Mouse (Mus musculus) splenic B cell, adult 2 months (primary cell): ENCODE measurements at regions not wholly inside any gene's neighbourhood (a gene's known extent, or its start where the extent isn't known, plus 50 kb on each side); places are given as distances from the start of the nearest gene placed in this dataset.

ENCODE experiments used
- DNase-seq: peaks from one replicate; pipeline ENCODE4 v3.0.0-alpha.2; 2011; ENCODE audit warnings: low read depth, low spot score
- H3K27me3 ChIP-seq: 2 replicates; pipeline ENCODE4 v1.6.1; 2012; ENCODE audit warnings: mild to moderate bottlenecking, low read length, moderate library complexity, mixed read lengths; ENCODE audit not compliant: control insufficient read depth, poor library complexity, insufficient read depth, severe bottlenecking
- H3K36me3 ChIP-seq: 2 replicates; pipeline ENCODE4 v1.6.1; 2012; ENCODE audit warnings: mild to moderate bottlenecking, low read length, moderate library complexity, mixed read lengths; ENCODE audit not compliant: control insufficient read depth, poor library complexity, insufficient read depth, severe bottlenecking

GRCm38 (mm10) chr7:115252370-115252750 lies 508.9 kb downstream of the Insc start:
- H3K36me3 ChIP-seq: no peaks in the 10 kb centered on the region
- DNase-seq: no peak

GRCm38 (mm10) chr7:115258626-115259025 lies 515.1 kb downstream of the Insc start:
- no peaks in the 10 kb centered on the region for H3K27me3 ChIP-seq
- H3K36me3 ChIP-seq: no peaks in the 10 kb centered on the region
- no peak for DNase-seq

More at GRCm38 (mm10) chr7:115252370-115252750, 508.9 kb downstream of the Insc start:
- H3K27me3 ChIP-seq: no peaks in the 10 kb centered on the region

GRCm38 (mm10) chr7:115263082-115263481 lies 519.6 kb downstream of the Insc start:
- H3K27me3 ChIP-seq: no peaks in the 10 kb centered on the region
- no peaks in the 10 kb centered on the region for H3K36me3 ChIP-seq
- no peak for DNase-seq

GRCm38 (mm10) chr7:115266141-115266540 lies 522.6 kb downstream of the Insc start:
- Histone ChIP-seq H3K27me3 (no peaks in the 10 kb centered on the region), H3K36me3 (no peaks in the 10 kb centered on the region)
- no peak for DNase-seq

- Histone ChIP-seq H3K27me3 (no peaks in the 10 kb centered on the region), H3K36me3 (no peaks in the 10 kb centered on the region)
- no peak for DNase-seq
Measured at GRCm38 (mm10) chr7:115270803-115271202, 527.3 kb downstream of the Insc start.

- no peak for DNase-seq
- Histone ChIP-seq H3K27me3 (no peaks in the 10 kb centered on the region), H3K36me3 (no peaks in the 10 kb centered on the region)
Measured at GRCm38 (mm10) chr7:115274836-115275235, 531.3 kb downstream of the Insc start.

GRCm38 (mm10) chr7:115290801-115291417 lies 547.4 kb downstream of the Insc start:
- DNase-seq: no peak
- Histone ChIP-seq H3K27me3 (no peaks in the 10 kb centered on the region), H3K36me3 (no peaks in the 10 kb centered on the region)

GRCm38 (mm10) chr7:115294655-115295230 lies 551.2 kb downstream of the Insc start:
- Histone ChIP-seq H3K27me3 (no peaks in the 10 kb centered on the region), H3K36me3 (no peaks in the 10 kb centered on the region)
- no peak for DNase-seq

GRCm38 (mm10) chr7:115300241-115300640 lies 556.7 kb downstream of the Insc start:
- no peak for DNase-seq
- H3K27me3 ChIP-seq: no peaks in the 10 kb centered on the region
- no peaks in the 10 kb centered on the region for H3K36me3 ChIP-seq

GRCm38 (mm10) chr7:115308377-115308776 lies 564.9 kb downstream of the Insc start:
- DNase-seq: no peak
- Histone ChIP-seq H3K27me3 (no peaks in the 10 kb centered on the region), H3K36me3 (no peaks in the 10 kb centered on the region)

- no peaks in the 10 kb centered on the region for H3K36me3 ChIP-seq
- no peak for DNase-seq
- H3K27me3 ChIP-seq: no peaks in the 10 kb centered on the region
Measured at GRCm38 (mm10) chr7:115310400-115311225, 567.1 kb downstream of the Insc start.

- no peaks in the 10 kb centered on the region for H3K27me3 ChIP-seq
- DNase-seq: no peak
Measured at GRCm38 (mm10) chr7:115319504-115319903, 576.0 kb downstream of the Insc start.

GRCm38 (mm10) chr7:115322989-115323388 lies 579.5 kb downstream of the Insc start:
- Histone ChIP-seq H3K27me3 (no peaks in the 10 kb centered on the region), H3K36me3 (no peaks in the 10 kb centered on the region)
- DNase-seq: no peak

More at GRCm38 (mm10) chr7:115319504-115319903, 576.0 kb downstream of the Insc start:
- no peaks in the 10 kb centered on the region for H3K36me3 ChIP-seq

- Histone ChIP-seq H3K36me3 (no peaks in the 10 kb centered on the region), H3K27me3 (no peaks in the 10 kb centered on the region)
- no peak for DNase-seq
Measured at GRCm38 (mm10) chr7:115328300-115328699, 584.8 kb downstream of the Insc start.

GRCm38 (mm10) chr7:115331698-115332097 lies 588.2 kb downstream of the Insc start:
- Histone ChIP-seq H3K27me3 (no peaks in the 10 kb centered on the region), H3K36me3 (no peaks in the 10 kb centered on the region)

More at GRCm38 (mm10) chr7:115331698-115332097, 588.2 kb downstream of the Insc start:
- no peak for DNase-seq
